Mouse (Mus musculus) embryonic facial prominence, embryonic 10.5 days (tissue): ENCODE results near the gene Uhrf1bp1l. TPM values are rescaled to one million over a fixed set of nuclear protein-coding genes. Genes with fewer than 3 reads are reported as not detected.

Source experiments
- polyA plus RNA-seq: library from polyadenylated mRNA; unstranded; fragments of >200 nt; fragmentation: Nextera tagmentation; extraction: Ambion mirVana; gene quantifications from 2 replicates; pipeline ENCODE4 v1.2.1, GENCODE M21; 2016

Uhrf1bp1l gene
- polyA plus RNA-seq, 1 experiment from 2014 or later = 33.0 TPM

Other genes starting within 250 kb of the Uhrf1bp1l start
- not detected in 2 replicates for gene Nr1h4, start 211.4 kb upstream of the Uhrf1bp1l start, polyA plus RNA-seq
- gene Slc17a8, start 123.7 kb upstream of the Uhrf1bp1l start, polyA plus RNA-seq = 0.07 and 0.08 TPM in 2 replicates
- gene Scyl2, start 58.7 kb upstream of the Uhrf1bp1l start, polyA plus RNA-seq = 9.8 and 10.5 TPM in 2 replicates
- gene Actr6, start 12.7 kb upstream of the Uhrf1bp1l start, polyA plus RNA-seq = 35.7 and 36.3 TPM in 2 replicates
- 0.53 and 1.6 TPM in 2 replicates for gene Anks1b, start 128.5 kb downstream of the Uhrf1bp1l start, polyA plus RNA-seq